Mouse (Mus musculus) cortical plate, adult 2 months (tissue): ENCODE data around the gene Aicda. TPM values are rescaled to one million over a fixed set of nuclear protein-coding genes. Genes with fewer than 3 reads are reported as not detected.
"Not testable (repeated sequence)": the region's sequence is repeated elsewhere in the genome, so short reads cannot be mapped to it uniquely, and the experiment has no call there.

Source experiments
- H3K27ac ChIP-seq: fragments of 200-500 bp; 2 replicates; pipeline ENCODE4 v1.5.1; 2012; ENCODE audit warnings: low read length, control low read depth, inconsistent platforms; ENCODE audit not compliant: insufficient read depth
- H3K4me1 ChIP-seq: fragments of 200-500 bp; 2 replicates; pipeline ENCODE4 v1.6.1; 2011; ENCODE audit warnings: low read length; ENCODE audit not compliant: control insufficient read depth, insufficient read depth
- H3K4me3 ChIP-seq: fragments of 200-500 bp; 2 replicates; pipeline ENCODE4 v1.5.1; 2011; ENCODE audit warnings: mild to moderate bottlenecking, low read length, control low read depth; ENCODE audit not compliant: insufficient read depth
- CTCF ChIP-seq: fragments of 200-500 bp; IDR thresholded peaks from 2 replicates; pipeline ENCODE4 v1.5.1; 2011; ENCODE audit warnings: mild to moderate bottlenecking, control low read depth, low read length; ENCODE audit not compliant: insufficient read depth; ENCODE audit errors: extremely low read depth
- POLR2A ChIP-seq: fragments of 200-500 bp; IDR thresholded peaks from 2 replicates; pipeline ENCODE4 v1.6.1; 2011; ENCODE audit warnings: mild to moderate bottlenecking, low read length, control low read depth; ENCODE audit not compliant: insufficient read depth; ENCODE audit errors: extremely low read depth
- polyA plus RNA-seq: library from polyadenylated mRNA; depleted of rRNA; stranded (reverse); fragments of >200 nt; gene quantifications from 2 replicates; pipeline ENCODE4 v1.2.3, GENCODE M21; 2012; rRNA removed

Gene Aicda
- not detected in 2 replicates for polyA plus RNA-seq

GRCm38 (mm10) chr6:122553606-122554005 is at the start of gene Aicda:
Gene Aicda, plus strand, starts transcription at chr6:122553801.
- Histone ChIP-seq H3K27ac (no peak within 1 kb of the TSS), H3K4me3 (no peak within 1 kb of the TSS), H3K4me1 (0 out of 2 replicates have a peak, but pooled peaks cover 2% of the 10 kb centered on the region)
- TF ChIP-seq CTCF (no peak), POLR2A (no peak)

- no peak overlapping the region for H3K4me3 ChIP-seq
- H3K4me1 ChIP-seq: no peaks in the 10 kb centered on the region
- TF ChIP-seq CTCF (no peak), POLR2A (no peak)
- no peak overlapping the region for H3K27ac ChIP-seq
Measured at GRCm38 (mm10) chr6:122505041-122505440, 48.6 kb upstream of the Aicda start.

GRCm38 (mm10) chr6:122505545-122505944 is 48.1 kb upstream of the Aicda start, which contains the start of gene Mfap5:
Gene Mfap5, plus strand, starts transcription at chr6:122505845.
- Histone ChIP-seq H3K4me1 (no peaks in the 10 kb centered on the region), H3K27ac (no peak within 1 kb of the TSS), H3K4me3 (no peak within 1 kb of the TSS)
- TF ChIP-seq CTCF (no peak), POLR2A (no peak)

- H3K4me1 ChIP-seq: no peaks in the 10 kb centered on the region
- H3K27ac ChIP-seq: no peak overlapping the region
- H3K4me3 ChIP-seq: no peak overlapping the region
- TF ChIP-seq POLR2A (no peak), CTCF (no peak)
Measured at GRCm38 (mm10) chr6:122508494-122508893, 45.1 kb upstream of the Aicda start.

- no peak for TF ChIP-seq POLR2A
- no peak for TF ChIP-seq CTCF
- H3K4me1 ChIP-seq: no peaks in the 10 kb centered on the region
- no peak overlapping the region for H3K4me3 ChIP-seq
- H3K27ac ChIP-seq: no peak overlapping the region
Measured at GRCm38 (mm10) chr6:122512914-122513878, 40.4 kb upstream of the Aicda start.

- TF ChIP-seq POLR2A: no peak
- TF ChIP-seq CTCF: no peak
- no peaks in the 10 kb centered on the region for H3K4me1 ChIP-seq
- H3K4me3 ChIP-seq: no peak overlapping the region
- H3K27ac ChIP-seq: no peak overlapping the region
Measured at GRCm38 (mm10) chr6:122514312-122514711, 39.3 kb upstream of the Aicda start.

- H3K4me1 ChIP-seq: not testable (repeated sequence)
Measured at GRCm38 (mm10) chr6:122515762-122516161, 37.8 kb upstream of the Aicda start.

GRCm38 (mm10) chr6:122517668-122518067 is 35.9 kb upstream of the Aicda start:
- Histone ChIP-seq H3K4me3 (no peak overlapping the region), H3K4me1 (no peaks in the 10 kb centered on the region), H3K27ac (no peak overlapping the region)
- TF ChIP-seq CTCF (no peak), POLR2A (no peak)

More at GRCm38 (mm10) chr6:122515762-122516161, 37.8 kb upstream of the Aicda start:
- H3K27ac ChIP-seq, H3K4me3 ChIP-seq: not testable (repeated sequence)

GRCm38 (mm10) chr6:122519384-122519783 is 34.2 kb upstream of the Aicda start:
- no peak for TF ChIP-seq POLR2A
- no peak for TF ChIP-seq CTCF
- H3K27ac ChIP-seq: no peak overlapping the region
- no peak overlapping the region for H3K4me3 ChIP-seq
- H3K4me1 ChIP-seq: no peaks in the 10 kb centered on the region

GRCm38 (mm10) chr6:122522595-122522994 is 31.0 kb upstream of the Aicda start:
- TF ChIP-seq CTCF: no peak
- no peak for TF ChIP-seq POLR2A
- no peak overlapping the region for H3K4me3 ChIP-seq
- no peaks in the 10 kb centered on the region for H3K4me1 ChIP-seq
- H3K27ac ChIP-seq: no peak overlapping the region
